ENCODE assay signal across 19 mouse cellular contexts in the genomic region with DNA sequence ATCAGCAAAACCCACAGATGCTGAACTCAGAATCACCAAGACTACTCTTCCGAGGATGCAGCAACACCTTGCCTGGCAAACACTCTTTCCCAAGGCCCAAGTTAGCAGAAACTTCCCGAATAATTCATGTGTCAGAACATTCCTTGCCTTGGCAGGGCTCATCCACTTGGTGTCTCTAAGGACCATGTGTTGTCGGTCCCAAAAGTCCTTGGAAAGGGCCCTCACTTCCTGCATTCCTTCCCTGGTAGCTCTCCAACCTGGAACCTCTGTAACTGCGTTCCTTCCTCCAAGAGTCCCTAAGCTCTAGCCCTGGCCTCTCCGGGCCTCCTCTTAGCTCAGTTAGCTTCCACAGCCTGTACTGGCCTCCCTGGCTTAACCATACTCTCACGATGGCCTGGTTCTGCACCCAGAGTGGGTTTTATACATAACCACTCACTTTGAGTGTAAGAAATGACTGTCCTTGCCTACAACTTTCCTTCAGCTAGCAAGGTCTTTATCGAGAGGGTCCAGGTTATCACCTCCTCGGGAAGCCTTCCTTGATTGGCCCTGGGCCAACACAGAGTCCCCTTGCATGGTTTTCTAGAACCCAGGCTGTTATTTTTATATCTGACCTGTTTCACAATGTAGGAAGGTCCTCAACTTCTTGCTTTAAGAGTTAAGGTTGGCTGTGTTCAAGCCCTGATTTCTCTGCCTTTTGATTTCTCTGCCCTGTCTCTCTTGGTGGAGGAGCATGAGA. TPM values are rescaled to one million over a fixed set of nuclear protein-coding genes. Genes with fewer than 3 reads are reported as not detected.
DNase-seq lines count a peak whose midpoint lies in the region; ATAC-seq lines count a peak whose summit lies in the region.
"Had no signal": no experiment of that assay in that cellular context is flagged by ENCODE, and none has a peak within 500 bp of the region (broad histone marks: within the 10 kb centered on the region; RNA-seq: fewer than 3 reads in every experiment).

No protein-coding gene starts in this region.

- peaks cover 21% of the 10 kb centered on the region for H3K4me1 ChIP-seq in limb, embryonic 12.5 days (replicated peaks)
- H3K4me1 ChIP-seq in limb, embryonic 10.5 days, result peaks cover 17% of the 10 kb centered on the region
- H3K4me1 ChIP-seq in heart, embryonic 13.5 days, result peaks cover 82% of the 10 kb centered on the region
- H3K4me1 ChIP-seq in midbrain, embryonic 11.5 days (ENCODE audit: control insufficient read depth, insufficient read depth, low read length), result peaks cover 14% of the 10 kb centered on the region

- no peaks in the 10 kb centered on the region for H3K9me3 ChIP-seq in limb, embryonic 12.5 days
- H3K9me3 ChIP-seq in limb, embryonic 10.5 days (replicated peaks), result no peaks in the 10 kb centered on the region
- H3K9me3 ChIP-seq in heart, embryonic 13.5 days, result no peaks in the 10 kb centered on the region
- H3K9me3 ChIP-seq in midbrain, embryonic 11.5 days (ENCODE audit: control insufficient read depth, low read length), result no peaks in the 10 kb centered on the region
- H3K9me3 ChIP-seq: liver, embryonic 13.5 days; midbrain, embryonic 10.5 days had no signal

- 76% methylated on average over 8 of the region's 8 CpGs for WGBS in limb, embryonic 12.5 days
- WGBS in limb, embryonic 10.5 days, result 81% methylated on average over 8 of the region's 8 CpGs
- 25% methylated on average over 8 of the region's 8 CpGs for WGBS in heart, embryonic 13.5 days
- 82% methylated on average over 8 of the region's 8 CpGs for WGBS in midbrain, embryonic 11.5 days

- no peaks in the 10 kb centered on the region; the same call in 1 of the 2 replicates for H3K27me3 ChIP-seq in limb, embryonic 12.5 days
- peaks cover 7% of the 10 kb centered on the region for H3K27me3 ChIP-seq in limb, embryonic 10.5 days (ENCODE audit: low read depth, poor library complexity, severe bottlenecking)
- no peaks in the 10 kb centered on the region for H3K27me3 ChIP-seq in heart, embryonic 13.5 days (replicated peaks)
- no peaks in the 10 kb centered on the region for H3K27me3 ChIP-seq in midbrain, embryonic 11.5 days (ENCODE audit: control insufficient read depth, insufficient read depth, low read length)
- H3K27me3 ChIP-seq: liver, embryonic 13.5 days had no signal

- no peak overlapping the region for H3K9ac ChIP-seq in limb, embryonic 12.5 days (replicated peaks)
- H3K9ac ChIP-seq in heart, embryonic 13.5 days, result peak overlapping the region; percentile 73
- no peak overlapping the region for H3K9ac ChIP-seq in midbrain, embryonic 11.5 days (ENCODE audit: low read length)
- H3K9ac ChIP-seq: forebrain, postnatal 0 days; liver, embryonic 13.5 days had no signal

- no peak overlapping the region for H3K27ac ChIP-seq in limb, embryonic 12.5 days
- H3K27ac ChIP-seq in limb, embryonic 10.5 days, result no peak overlapping the region
- H3K27ac ChIP-seq in heart, embryonic 13.5 days (replicated peaks), result peak overlapping the region; percentile 86
- H3K27ac ChIP-seq in midbrain, embryonic 11.5 days (ENCODE audit: low read depth, low read length), result no peak overlapping the region
- H3K27ac ChIP-seq: liver, embryonic 13.5 days; midbrain, embryonic 10.5 days had no signal

- no peak overlapping the region for H3K4me3 ChIP-seq in limb, embryonic 12.5 days (replicated peaks)
- H3K4me3 ChIP-seq in limb, embryonic 10.5 days, result no peak overlapping the region
- H3K4me3 ChIP-seq in heart, embryonic 13.5 days, result peak overlapping the region; percentile 38
- no peak overlapping the region for H3K4me3 ChIP-seq in midbrain, embryonic 11.5 days (ENCODE audit: low read depth, low read length)
- H3K4me3 ChIP-seq: liver, embryonic 13.5 days; midbrain, embryonic 10.5 days had no signal

- peak overlapping the region; percentile 4; the same call in 1 of the 2 replicates for H3K4me2 ChIP-seq in limb, embryonic 12.5 days
- peak overlapping the region; percentile 63 for H3K4me2 ChIP-seq in heart, embryonic 13.5 days
- no peak overlapping the region for H3K4me2 ChIP-seq in midbrain, embryonic 11.5 days
- H3K4me2 ChIP-seq: liver, embryonic 13.5 days had no signal

- H3K36me3 ChIP-seq in limb, embryonic 12.5 days, result no peaks in the 10 kb centered on the region
- H3K36me3 ChIP-seq in limb, embryonic 10.5 days, result no peaks in the 10 kb centered on the region
- peaks cover 12% of the 10 kb centered on the region for H3K36me3 ChIP-seq in heart, embryonic 13.5 days
- H3K36me3 ChIP-seq in midbrain, embryonic 11.5 days (ENCODE audit: control insufficient read depth, insufficient read depth, low read length), result no peaks in the 10 kb centered on the region
- H3K36me3 ChIP-seq: liver, embryonic 13.5 days; midbrain, embryonic 10.5 days had no signal

- DNase-seq in heart, adult 11 months, result peak; percentile 94
- no peak for DNase-seq in heart, postnatal 25 days (ENCODE audit: low spot score)
- no peak for DNase-seq in limb, embryonic 10.5 days (ENCODE audit: low spot score)
- peak; percentile 41 for DNase-seq in lung, postnatal 25 days (ENCODE audit: low spot score)
- DNase-seq in spleen, postnatal 10 days (ENCODE audit: low spot score in 2 of 2), result no peak
- DNase-seq in midbrain, embryonic 11.5 days (ENCODE audit: low spot score, missing footprints), result no peak
- DNase-seq: cerebellum, postnatal 10 days; forebrain, postnatal 0 days; kidney, adult 18-20 months; left cerebral cortex, postnatal 4 days; liver, embryonic 13.5 days; right cerebral cortex, postnatal 4 days; thymus, adult 18-20 months had no signal

- intact Hi-C loops in heart, postnatal 25 days (cut with DNase I), result no loop called here

- no peak for ATAC-seq in limb, embryonic 12.5 days (ENCODE audit: insufficient number of reproducible peaks, insufficient read depth, low FRiP score, low TSS enrichment, low read depth)
- no peak for ATAC-seq in heart, embryonic 13.5 days (ENCODE audit: extremely low read depth, insufficient number of reproducible peaks, low FRiP score, low TSS enrichment)
- no peak for ATAC-seq in midbrain, embryonic 11.5 days (ENCODE audit: low FRiP score)
- ATAC-seq: forebrain, postnatal 0 days; hindbrain, embryonic 16.5 days had no signal

RNA-seq across cellular contexts. Expression of a gene that starts 4.5 kb away (rescaled TPM):
- total RNA-seq in heart, postnatal 25 days (2021), result 10 to 100 TPM; 26.1 to 30.7 TPM
- 186 and 195 TPM in 2 replicates for polyA plus RNA-seq in limb, embryonic 12.5 days (2016; fragmentation: Nextera tagmentation; extraction: Ambion mirVana)
- polyA plus RNA-seq in limb, embryonic 10.5 days (2016; fragmentation: Nextera tagmentation; extraction: Ambion mirVana), result 4.1 and 15.3 TPM in 2 replicates
- polyA plus RNA-seq in heart, embryonic 13.5 days (2015; fragmentation: Nextera tagmentation; extraction: Ambion mirVana), result 610 and 755 TPM in 2 replicates
- 6.6 and 8.1 TPM in 2 replicates for polyA plus RNA-seq in midbrain, embryonic 11.5 days (2014; fragmentation: Nextera tagmentation; extraction: Ambion mirVana)
- total RNA-seq: neutrophil, adult 5-6 weeks had no signal

RNA-seq across cellular contexts. Expression of a gene that starts 10.2 kb away (rescaled TPM):
- total RNA-seq in heart, postnatal 25 days (2021), result 10 to 100 TPM; 54.7 to 61.2 TPM
- polyA plus RNA-seq in limb, embryonic 12.5 days (2016; fragmentation: Nextera tagmentation; extraction: Ambion mirVana), result 65.3 and 70.3 TPM in 2 replicates
- polyA plus RNA-seq in limb, embryonic 10.5 days (2016; fragmentation: Nextera tagmentation; extraction: Ambion mirVana), result 36.8 and 42.1 TPM in 2 replicates
- 29.2 and 33.9 TPM in 2 replicates for polyA plus RNA-seq in heart, embryonic 13.5 days (2015; fragmentation: Nextera tagmentation; extraction: Ambion mirVana)
- polyA plus RNA-seq in midbrain, embryonic 11.5 days (2014; fragmentation: Nextera tagmentation; extraction: Ambion mirVana), result 28.4 and 32.7 TPM in 2 replicates

RNA-seq across cellular contexts. Expression of a gene that starts 12.4 kb away (rescaled TPM):
- over 10,000 TPM in 1 of 2 experiments, 1,000 to 10,000 TPM in 1; 9,719 to 10,316 TPM for total RNA-seq in heart, postnatal 25 days (2021)
- 4.3 and 5.7 TPM in 2 replicates for polyA plus RNA-seq in limb, embryonic 12.5 days (2016; fragmentation: Nextera tagmentation; extraction: Ambion mirVana)
- polyA plus RNA-seq in limb, embryonic 10.5 days (2016; fragmentation: Nextera tagmentation; extraction: Ambion mirVana), result 2.6 and 3.1 TPM in 2 replicates
- polyA plus RNA-seq in heart, embryonic 13.5 days (2015; fragmentation: Nextera tagmentation; extraction: Ambion mirVana), result 2,083 and 2,324 TPM in 2 replicates
- polyA plus RNA-seq in midbrain, embryonic 11.5 days (2014; fragmentation: Nextera tagmentation; extraction: Ambion mirVana), result 0.97 and 1.7 TPM in 2 replicates
- total RNA-seq: gastrocnemius, adult 18-20 months had no signal

RNA-seq across cellular contexts. Expression of a gene that starts 20.6 kb away (rescaled TPM):
- 1 to 10 TPM; 2.6 to 3.2 TPM for total RNA-seq in heart, postnatal 25 days (2021)
- polyA plus RNA-seq in limb, embryonic 12.5 days (2016; fragmentation: Nextera tagmentation; extraction: Ambion mirVana), result 3.7 and 4.1 TPM in 2 replicates
- 2.1 and 4.2 TPM in 2 replicates for polyA plus RNA-seq in limb, embryonic 10.5 days (2016; fragmentation: Nextera tagmentation; extraction: Ambion mirVana)
- 0.59 and 0.95 TPM in 2 replicates for polyA plus RNA-seq in heart, embryonic 13.5 days (2015; fragmentation: Nextera tagmentation; extraction: Ambion mirVana)
- polyA plus RNA-seq in midbrain, embryonic 11.5 days (2014; fragmentation: Nextera tagmentation; extraction: Ambion mirVana), result 0.85 and 1.1 TPM in 2 replicates
- total RNA-seq: gastrocnemius, adult 18-20 months had no signal

RNA-seq across cellular contexts. Expression of a gene that starts 35.7 kb away (rescaled TPM):
- total RNA-seq in heart, postnatal 25 days (2021), result 1 to 10 TPM in 1 of 2 experiments, under 1 TPM in 1; 0.94 to 1.1 TPM
- polyA plus RNA-seq in limb, embryonic 12.5 days (2016; fragmentation: Nextera tagmentation; extraction: Ambion mirVana), result 6.6 and 6.8 TPM in 2 replicates
- polyA plus RNA-seq in limb, embryonic 10.5 days (2016; fragmentation: Nextera tagmentation; extraction: Ambion mirVana), result 1.1 and 2.8 TPM in 2 replicates
- polyA plus RNA-seq in heart, embryonic 13.5 days (2015; fragmentation: Nextera tagmentation; extraction: Ambion mirVana), result 1.4 and 2.7 TPM in 2 replicates
- 10.4 and 10.5 TPM in 2 replicates for polyA plus RNA-seq in midbrain, embryonic 11.5 days (2014; fragmentation: Nextera tagmentation; extraction: Ambion mirVana)
- total RNA-seq: gastrocnemius, adult 18-20 months; neutrophil, adult 5-6 weeks had no signal

Comparison
In these comparisons a context has a peak if more than half of its experiments do, and no peak if none do; other contexts are left out.
1. DNase-seq: peak in heart, adult 11 months (single experiment) and lung, postnatal 25 days (single experiment); none in heart, postnatal 25 days (single experiment), limb, embryonic 10.5 days (single experiment), spleen, postnatal 10 days (0 of 2) and midbrain, embryonic 11.5 days (single experiment).
2. RNA of a gene that starts 4.5 kb away (polyA plus RNA-seq): 610 to 755 TPM in heart, embryonic 13.5 days and 186 to 195 TPM in limb, embryonic 12.5 days; 4.1 to 15.3 TPM in limb, embryonic 10.5 days and 6.6 to 8.1 TPM in midbrain, embryonic 11.5 days; every median in the first group is over 10 times any median in the second.
3. RNA of a gene that starts 12.4 kb away (polyA plus RNA-seq): 2,083 to 2,324 TPM in heart, embryonic 13.5 days; 4.3 to 5.7 TPM in limb, embryonic 12.5 days, 2.6 to 3.1 TPM in limb, embryonic 10.5 days and 0.97 to 1.7 TPM in midbrain, embryonic 11.5 days; every median in the first group is over 100 times any median in the second.